25 mouse cellular contexts compared by ENCODE assay signal in the genomic region with DNA sequence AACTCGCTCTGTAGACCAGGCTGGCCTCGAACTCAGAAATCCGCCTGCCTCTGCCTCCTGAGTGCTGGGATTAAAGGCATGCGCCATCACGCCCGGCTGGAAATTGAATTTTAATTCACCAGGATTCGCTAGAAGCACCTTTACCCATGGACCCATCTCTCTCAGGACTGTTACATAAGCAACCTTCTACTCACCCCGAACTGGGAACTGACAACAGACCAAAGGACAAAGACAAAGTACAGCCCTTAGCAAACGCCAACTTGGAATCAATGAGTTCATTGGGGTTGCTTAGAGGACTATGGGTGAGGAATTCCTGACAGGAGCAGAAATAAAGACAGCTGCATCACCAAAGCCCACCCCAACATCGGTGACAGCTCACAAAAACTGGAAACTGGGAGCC. TPM values are rescaled to one million over a fixed set of nuclear protein-coding genes. Genes with fewer than 3 reads are reported as not detected.
DNase-seq lines count a peak whose midpoint lies in the region; ATAC-seq and TF ChIP-seq lines count a peak whose summit lies in the region.
"Had no signal": no experiment of that assay in that cellular context is flagged by ENCODE, and none has a peak within 500 bp of the region (broad histone marks: within the 10 kb centered on the region; RNA-seq: fewer than 3 reads in every experiment).

No protein-coding gene starts in this region.

- ATAC-seq in kidney, embryonic 14.5 days (ENCODE audit: low FRiP score, low TSS enrichment) = no peak
- no peak for ATAC-seq in liver, embryonic 11.5 days (replicated peaks; ENCODE audit: low FRiP score)
- ATAC-seq: forebrain, embryonic 14.5 days had no signal

- no peaks in the 10 kb centered on the region for H3K9me3 ChIP-seq in kidney, embryonic 14.5 days (ENCODE audit: control insufficient read depth, low read length)
- H3K9me3 ChIP-seq in liver, embryonic 11.5 days (ENCODE audit: control insufficient read depth, low read length) = no peaks in the 10 kb centered on the region
- H3K9me3 ChIP-seq in ES-Bruce4 (replicated peaks; ENCODE audit: control insufficient read depth, insufficient read depth, low read length, poor library complexity, severe bottlenecking) = no peaks in the 10 kb centered on the region
- H3K9me3 ChIP-seq: embryonic facial prominence, embryonic 15.5 days; forebrain, embryonic 10.5 days; heart, embryonic 15.5 days; hindbrain, embryonic 10.5 days had no signal

- no peaks in the 10 kb centered on the region for H3K27me3 ChIP-seq in kidney, embryonic 14.5 days (ENCODE audit: control insufficient read depth, insufficient read depth, low read length)
- H3K27me3 ChIP-seq in liver, adult 2 months (ENCODE audit: control insufficient read depth, insufficient read depth, low read length) = no peaks in the 10 kb centered on the region
- peaks cover 8% of the 10 kb centered on the region for H3K27me3 ChIP-seq in liver, embryonic 11.5 days (replicated peaks; ENCODE audit: control insufficient read depth, insufficient read depth, low read length)
- H3K27me3 ChIP-seq in ES-Bruce4 (ENCODE audit: control insufficient read depth, insufficient read depth, low read length, poor library complexity, severe bottlenecking) = no peaks in the 10 kb centered on the region
- H3K27me3 ChIP-seq: CH12.LX; embryonic facial prominence, embryonic 15.5 days had no signal

- H3K4me1 ChIP-seq in kidney, embryonic 14.5 days (ENCODE audit: control insufficient read depth, insufficient read depth, low read length) = peaks cover 16% of the 10 kb centered on the region
- H3K4me1 ChIP-seq in liver, adult 2 months (ENCODE audit: control insufficient read depth, insufficient read depth, low read length) = peaks cover 4% of the 10 kb centered on the region; the same call in 1 of the 2 replicates
- H3K4me1 ChIP-seq in liver, embryonic 11.5 days (replicated peaks; ENCODE audit: control insufficient read depth, insufficient read depth, low read length) = peaks cover 10% of the 10 kb centered on the region
- H3K4me1 ChIP-seq in ES-Bruce4 (ENCODE audit: control insufficient read depth, insufficient read depth, low read length) = peaks cover 3% of the 10 kb centered on the region

- no peak overlapping the region for H3K4me3 ChIP-seq in kidney, embryonic 14.5 days (ENCODE audit: low read length)
- peak overlapping the region; percentile 20 for H3K4me3 ChIP-seq in liver, adult 2 months (ENCODE audit: insufficient read depth, low read depth, low read length)
- no peak overlapping the region for H3K4me3 ChIP-seq in liver, embryonic 11.5 days (ENCODE audit: low read depth, low read length)
- H3K4me3 ChIP-seq in ES-Bruce4 (ENCODE audit: low read depth, low read length) = no peak overlapping the region
- H3K4me3 ChIP-seq: embryonic facial prominence, embryonic 15.5 days; erythroblast, embryonic 14.5 days; forebrain, embryonic 10.5 days; heart, adult 2 months; heart, embryonic 15.5 days; hindbrain, embryonic 10.5 days had no signal

- H3K27ac ChIP-seq in kidney, embryonic 14.5 days (ENCODE audit: low read depth, low read length) = no peak overlapping the region
- peak overlapping the region; percentile 95 for H3K27ac ChIP-seq in liver, adult 2 months (replicated peaks; ENCODE audit: insufficient read depth, low read depth, low read length)
- H3K27ac ChIP-seq in liver, embryonic 11.5 days (ENCODE audit: low read depth, low read length) = no peak overlapping the region
- H3K27ac ChIP-seq in ES-Bruce4 (ENCODE audit: insufficient read depth, low read length) = peak overlapping the region; percentile 31; the same call in 1 of the 2 replicates
- H3K27ac ChIP-seq: embryonic facial prominence, embryonic 15.5 days; forebrain, embryonic 10.5 days; heart, adult 2 months; heart, embryonic 15.5 days; hindbrain, embryonic 10.5 days; hindbrain, embryonic 14.5 days had no signal

- no peak overlapping the region for H3K9ac ChIP-seq in kidney, embryonic 14.5 days (ENCODE audit: low read depth, low read length)
- peak overlapping the region; percentile 77 for H3K9ac ChIP-seq in liver, adult 2 months (ENCODE audit: low read depth, low read length)
- H3K9ac ChIP-seq in liver, embryonic 11.5 days (ENCODE audit: low read depth, low read length) = no peak overlapping the region
- H3K9ac ChIP-seq in ES-Bruce4 (ENCODE audit: low read depth, poor library complexity, severe bottlenecking) = 0 out of 2 replicates have a peak overlapping the region, but pooled peaks have one; percentile 41
- H3K9ac ChIP-seq: embryonic facial prominence, embryonic 15.5 days; heart, embryonic 15.5 days; hindbrain, embryonic 14.5 days had no signal

- 90% methylated on average over 10 of the region's 10 CpGs for WGBS in kidney, embryonic 14.5 days
- 41% methylated on average over 10 of the region's 10 CpGs for WGBS in liver, adult 2 months
- 83% methylated on average over 10 of the region's 10 CpGs for WGBS in liver, embryonic 11.5 days

- H3K36me3 ChIP-seq in kidney, embryonic 14.5 days (ENCODE audit: control insufficient read depth, insufficient read depth, low read length) = no peaks in the 10 kb centered on the region
- H3K36me3 ChIP-seq in liver, adult 2 months (ENCODE audit: control insufficient read depth, insufficient read depth, low read length) = 0 out of 2 replicates have a peak, but pooled peaks cover 1% of the 10 kb centered on the region
- no peaks in the 10 kb centered on the region for H3K36me3 ChIP-seq in liver, embryonic 11.5 days (ENCODE audit: control insufficient read depth, insufficient read depth, low read length)
- H3K36me3 ChIP-seq in ES-Bruce4 (ENCODE audit: control insufficient read depth, insufficient read depth, low read length, poor library complexity, severe bottlenecking) = no peaks in the 10 kb centered on the region
- H3K36me3 ChIP-seq: embryonic facial prominence, embryonic 15.5 days; forebrain, embryonic 10.5 days; heart, embryonic 15.5 days; hindbrain, embryonic 10.5 days had no signal

- no peak for TF ChIP-seq POLR2A in liver, adult 2 months (IDR thresholded peaks at IDR 0.05; ENCODE audit: extremely low read depth, insufficient read depth, low read length)
- no peak for TF ChIP-seq POLR2A in ES-Bruce4 (IDR thresholded peaks at IDR 0.05; ENCODE audit: insufficient read depth, low read length)

- TF ChIP-seq EP300 in ES-Bruce4 (IDR thresholded peaks at IDR 0.05; ENCODE audit: insufficient read depth, low read depth, low read length) = no peak

- DNase-seq in kidney, adult 18-20 months = peak; percentile 50
- peak; percentile 99 for DNase-seq in liver, adult 2 months (ENCODE audit: extremely low read depth, low read depth, low spot score)
- DNase-seq in liver, embryonic 11.5 days (ENCODE audit: low spot score) = no peak
- DNase-seq in kidney, postnatal 25 days = peak; percentile 45 to 79
- DNase-seq in frontal cortex, adult 2 months (ENCODE audit: extremely low spot score in 1 of 2, low spot score in 1 of 2) = no peak
- no peak for DNase-seq in spleen, postnatal 14 days (ENCODE audit: low spot score in 2 of 2)
- DNase-seq: adrenal gland, adult 2 months; adrenal gland, postnatal 25 days; cerebellum, adult 18-20 months; cerebellum, postnatal 10 days; gastrocnemius, postnatal 10 days; heart, adult 2 months had no signal

- peaks cover 5% of the 10 kb centered on the region; the same call in 1 of the 2 replicates for H3K79me2 ChIP-seq in liver, adult 2 months (ENCODE audit: control insufficient read depth, insufficient read depth, low read length)

- no peak overlapping the region for H3K4me2 ChIP-seq in kidney, embryonic 14.5 days (replicated peaks; ENCODE audit: low read depth, low read length)
- H3K4me2 ChIP-seq in liver, embryonic 11.5 days = no peak overlapping the region
- H3K4me2 ChIP-seq: embryonic facial prominence, embryonic 15.5 days; heart, embryonic 11.5 days; heart, embryonic 15.5 days; hindbrain, embryonic 14.5 days had no signal

- TF ChIP-seq CTCF in liver, adult 2 months (IDR thresholded peaks at IDR 0.05; ENCODE audit: low read depth, low read length) = no peak
- TF ChIP-seq CTCF in ES-Bruce4 (IDR thresholded peaks at IDR 0.05; ENCODE audit: low read depth, low read length) = no peak

RNA-seq across cellular contexts. Expression of gene Fam169b, which starts 1.0 kb away (rescaled TPM):
- 1.0 and 1.2 TPM in 2 replicates for polyA plus RNA-seq in kidney, embryonic 14.5 days (2014; fragmentation: Nextera tagmentation; extraction: Ambion mirVana)
- 17.6 and 21.8 TPM in 2 replicates for total RNA-seq in liver, adult 2 months (2014; rRNA removed)
- 25.2 and 25.8 TPM in 2 replicates for polyA plus RNA-seq in liver, adult 2 months (2012; rRNA removed)
- polyA plus RNA-seq in liver, embryonic 11.5 days (2014; fragmentation: Nextera tagmentation; extraction: Ambion mirVana) = 0.26 and 0.29 TPM in 2 replicates
- polyA plus RNA-seq in ES-Bruce4 (2011; ENCODE audit: insufficient read depth, insufficient read length, low read depth, missing spikeins) = 7.5 and 7.8 TPM in 2 replicates
- 0.38 and 1.0 TPM in 2 replicates for polyA plus RNA-seq in frontal cortex, adult 2 months (2012; rRNA removed)
- total RNA-seq: adrenal gland, adult 2 months; adrenal gland, postnatal 25 days had no signal
- polyA plus RNA-seq: erythroblast, embryonic 14.5 days had no signal

RNA-seq across cellular contexts. Expression of gene Pgpep1l, which starts 8.6 kb away (rescaled TPM):
- polyA plus RNA-seq in kidney, embryonic 14.5 days (2014; fragmentation: Nextera tagmentation; extraction: Ambion mirVana) = not detected in 2 replicates
- 1.1 and 1.5 TPM in 2 replicates for total RNA-seq in liver, adult 2 months (2014; rRNA removed)
- 0.15 and 0.32 TPM in 2 replicates for polyA plus RNA-seq in liver, adult 2 months (2012; rRNA removed)
- polyA plus RNA-seq in liver, embryonic 11.5 days (2014; fragmentation: Nextera tagmentation; extraction: Ambion mirVana) = not detected in 2 replicates
- polyA plus RNA-seq in ES-Bruce4 (2011; ENCODE audit: insufficient read depth, insufficient read length, low read depth, missing spikeins) = 3.4 and 3.5 TPM in 2 replicates
- polyA plus RNA-seq in frontal cortex, adult 2 months (2012; rRNA removed) = 0.80 and 1.3 TPM in 2 replicates
- total RNA-seq: adrenal gland, adult 2 months; adrenal gland, postnatal 25 days; CH12.LX; heart, adult 2 months; heart, postnatal 25 days had no signal
- polyA plus RNA-seq: adrenal gland, adult 2 months; embryonic facial prominence, embryonic 11.5 days; embryonic facial prominence, embryonic 15.5 days; erythroblast, embryonic 14.5 days; forebrain, embryonic 10.5 days; forebrain, embryonic 14.5 days; heart, embryonic 11.5 days; hindbrain, embryonic 10.5 days had no signal

Comparison
In these comparisons a context has a peak if more than half of its experiments do, and no peak if none do; other contexts are left out.
1. DNase-seq: peak in kidney, adult 18-20 months (single experiment), liver, adult 2 months (single experiment) and kidney, postnatal 25 days (2 of 2); none in liver, embryonic 11.5 days (single experiment), frontal cortex, adult 2 months (0 of 2) and spleen, postnatal 14 days (0 of 2).
2. H3K27ac ChIP-seq: peak in liver, adult 2 months (single experiment) and ES-Bruce4 (single experiment); none in kidney, embryonic 14.5 days (single experiment) and liver, embryonic 11.5 days (single experiment).
3. H3K9ac ChIP-seq: peak in liver, adult 2 months (single experiment) and ES-Bruce4 (single experiment); none in kidney, embryonic 14.5 days (single experiment) and liver, embryonic 11.5 days (single experiment).